Mouse (Mus musculus) lung, embryonic 14.5 days (tissue): Measurements from ENCODE around the gene Nfs1. TPM values are rescaled to one million over a fixed set of nuclear protein-coding genes. Genes with fewer than 3 reads are reported as not detected.
"Not testable (repeated sequence)": the region's sequence is repeated elsewhere in the genome, so short reads cannot be mapped to it uniquely, and the experiment has no call there.

Source experiments
- ATAC-seq: fragments of 200-750 bp; cut with Nextera tagmentation; 2 replicates; pipeline ENCODE4 v1.8.0; 2017; ENCODE audit warnings: mild to moderate bottlenecking, moderate TSS enrichment, moderate library complexity; ENCODE audit not compliant: insufficient read depth
- DNase-seq: peaks from one replicate; pipeline ENCODE4 v3.0.0-alpha.2; 2015
- H3K27ac ChIP-seq: fragments of 300-500 bp; sonication (generic); 2 replicates; pipeline ENCODE4 v1.5.1; 2014; ENCODE audit warnings: low read depth, mild to moderate bottlenecking, moderate library complexity
- H3K27me3 ChIP-seq: fragments of 300-500 bp; sonication (generic); 2 replicates; pipeline ENCODE4 v1.6.1; 2014; ENCODE audit warnings: low read length, control low read depth; ENCODE audit not compliant: insufficient read depth
- H3K36me3 ChIP-seq: fragments of 300-500 bp; sonication (generic); 2 replicates; pipeline ENCODE4 v1.6.1; 2014; ENCODE audit warnings: control low read depth; ENCODE audit not compliant: insufficient read depth
- H3K4me1 ChIP-seq: fragments of 300-500 bp; sonication (generic); 2 replicates; pipeline ENCODE4 v1.6.1; 2014; ENCODE audit warnings: antibody characterized with exemption, control low read depth; ENCODE audit not compliant: insufficient read depth
- H3K4me2 ChIP-seq: fragments of 300-500 bp; sonication (generic); 2 replicates; pipeline ENCODE4 v1.6.1; 2014; ENCODE audit warnings: mild to moderate bottlenecking
- H3K4me3 ChIP-seq: fragments of 300-500 bp; sonication (generic); 2 replicates; pipeline ENCODE4 v1.5.1; 2014; ENCODE audit warnings: low read depth, low read length
- H3K9ac ChIP-seq: fragments of 300-500 bp; sonication (generic); 2 replicates; pipeline ENCODE4 v1.6.1; 2014
- H3K9me3 ChIP-seq: fragments of 300-500 bp; sonication (generic); 2 replicates; pipeline ENCODE4 v1.6.1; 2016; ENCODE audit warnings: low read depth, low read length, control low read depth
- CTCF ChIP-seq: IDR thresholded peaks from 2 replicates; pipeline ENCODE4 v1.5.1; 2016; ENCODE audit warnings: antibody characterized with exemption, low read depth
- WGBS: fragments of 180-500 bp; shearing (Covaris S2); extraction: QIAGEN DNeasy Blood & Tissue Kit; methylation state at CpG from one replicate; pipeline ENCODE4 v1.1.7; 2014; 5-methylcytosine and 5-hydroxymethylcytosine counted together
- polyA plus RNA-seq: library from polyadenylated mRNA; unstranded; fragments of >200 nt; fragmentation: Nextera tagmentation; extraction: Ambion mirVana; gene quantifications from 2 replicates; pipeline ENCODE4 v1.2.1, GENCODE M21; 2014

Nfs1 gene
- polyA plus RNA-seq, 1 experiment from 2014 or later, result 40.9 TPM

GRCm38 (mm10) chr2:156143367-156143766 lies 619 bp downstream of the Nfs1 start:
- ATAC-seq (peak; percentile 10; the same call in 1 of the 2 replicates), DNase-seq (no peak)
- Histone ChIP-seq H3K4me3 (peak overlapping the region; percentile 83), H3K27ac (peak overlapping the region; percentile 94), H3K9me3 (no peaks in the 10 kb centered on the region), H3K4me2 (peak overlapping the region; percentile 80), H3K4me1 (no peaks in the 10 kb centered on the region), H3K27me3 (no peaks in the 10 kb centered on the region), H3K36me3 (peaks cover 37% of the 10 kb centered on the region), H3K9ac (peak overlapping the region; percentile 89)
- under 1% methylated on average over 16 of the region's 16 CpGs for WGBS
- TF ChIP-seq CTCF, result no peak

GRCm38 (mm10) chr2:156142820-156143219 lies 1.2 kb downstream of the Nfs1 start:
- ATAC-seq (no peak), DNase-seq (no peak)
- Histone ChIP-seq H3K27ac (no peak overlapping the region), H3K27me3 (no peaks in the 10 kb centered on the region), H3K36me3 (peaks cover 32% of the 10 kb centered on the region), H3K9me3 (no peaks in the 10 kb centered on the region), H3K4me3 (peak overlapping the region; percentile 83), H3K4me2 (peak overlapping the region; percentile 80), H3K4me1 (no peaks in the 10 kb centered on the region), H3K9ac (peak overlapping the region; percentile 89)
- TF ChIP-seq CTCF, result no peak
- WGBS, result 82% methylated on average over 2 of the region's 2 CpGs

GRCm38 (mm10) chr2:156135695-156136094 lies 8.3 kb downstream of the Nfs1 start:
- TF ChIP-seq CTCF, result peak; percentile 19; the same call in 1 of the 2 replicates
- H3K27ac ChIP-seq, result no peak overlapping the region
- no peaks in the 10 kb centered on the region for H3K9me3 ChIP-seq
- no peak for DNase-seq
- no peaks in the 10 kb centered on the region for H3K4me1 ChIP-seq
- H3K36me3 ChIP-seq, result peaks cover 26% of the 10 kb centered on the region; the same call in 1 of the 2 replicates
- H3K9ac ChIP-seq, result no peak overlapping the region
- no peak overlapping the region for H3K4me2 ChIP-seq
- WGBS, result 75% methylated on average over 6 of the region's 6 CpGs
- no peaks in the 10 kb centered on the region for H3K27me3 ChIP-seq
- no peak overlapping the region for H3K4me3 ChIP-seq
- no peak for ATAC-seq

GRCm38 (mm10) chr2:156134161-156134560 lies 9.8 kb downstream of the Nfs1 start:
- H3K36me3 ChIP-seq, result peaks cover 20% of the 10 kb centered on the region; the same call in 1 of the 2 replicates
- no peaks in the 10 kb centered on the region for H3K9me3 ChIP-seq
- no peaks in the 10 kb centered on the region for H3K27me3 ChIP-seq
- 87% methylated on average over 5 of the region's 5 CpGs for WGBS
- no peaks in the 10 kb centered on the region for H3K4me1 ChIP-seq
- no peak overlapping the region for H3K4me3 ChIP-seq
- no peak for DNase-seq
- no peak overlapping the region for H3K27ac ChIP-seq
- H3K9ac ChIP-seq, result no peak overlapping the region
- no peak for TF ChIP-seq CTCF
- ATAC-seq, result no peak
- no peak overlapping the region for H3K4me2 ChIP-seq

- Histone ChIP-seq H3K27ac (no peak within 1 kb of the TSS), H3K36me3 (peaks cover 40% of the 10 kb centered on the region; the same call in 1 of the 2 replicates), H3K4me2 (no peak within 1 kb of the TSS), H3K9ac (no peak within 1 kb of the TSS), H3K4me3 (no peak within 1 kb of the TSS), H3K9me3 (no peaks in the 10 kb centered on the region), H3K27me3 (no peaks in the 10 kb centered on the region), H3K4me1 (no peaks in the 10 kb centered on the region)
- DNase-seq (no peak), ATAC-seq (no peak)
- no peak for TF ChIP-seq CTCF
- 93% methylated on average over 5 of the region's 5 CpGs for WGBS
Measured at GRCm38 (mm10) chr2:156126992-156127391, 17.0 kb downstream of the Nfs1 start, which contains the start of gene Gm28036. Gene Gm28036, minus strand, starts transcription at chr2:156127092.

- Histone ChIP-seq H3K27me3 (no peaks in the 10 kb centered on the region), H3K4me3 (no peak overlapping the region), H3K4me1 (no peaks in the 10 kb centered on the region), H3K9ac (no peak overlapping the region), H3K4me2 (no peak overlapping the region), H3K36me3 (peaks cover 31% of the 10 kb centered on the region; the same call in 1 of the 2 replicates), H3K9me3 (no peaks in the 10 kb centered on the region), H3K27ac (no peak overlapping the region)
- DNase-seq (no peak), ATAC-seq (no peak)
- WGBS, result 87% methylated on average over 5 of the region's 5 CpGs
- TF ChIP-seq CTCF, result no peak
Measured at GRCm38 (mm10) chr2:156123731-156124130, 20.3 kb downstream of the Nfs1 start.

- no peak for DNase-seq
- H3K4me1 ChIP-seq, result no peaks in the 10 kb centered on the region
- ATAC-seq, result no peak
- H3K9ac ChIP-seq, result no peak overlapping the region
- H3K4me2 ChIP-seq, result no peak overlapping the region
- H3K27me3 ChIP-seq, result no peaks in the 10 kb centered on the region
- no peak overlapping the region for H3K27ac ChIP-seq
- no peak overlapping the region for H3K4me3 ChIP-seq
- H3K9me3 ChIP-seq, result no peaks in the 10 kb centered on the region
- peaks cover 8% of the 10 kb centered on the region; the same call in 1 of the 2 replicates for H3K36me3 ChIP-seq
- no peak for TF ChIP-seq CTCF
Measured at GRCm38 (mm10) chr2:156119566-156119965, 24.4 kb downstream of the Nfs1 start.

GRCm38 (mm10) chr2:156112080-156112423 lies 31.9 kb downstream of the Nfs1 start:
- H3K27me3 ChIP-seq, H3K36me3 ChIP-seq, H3K9me3 ChIP-seq, DNase-seq, H3K4me1 ChIP-seq: not testable (repeated sequence)
- peak; percentile 12; the same call in 1 of the 2 replicates for ATAC-seq
- Histone ChIP-seq H3K27ac (peak overlapping the region; percentile 94), H3K4me3 (peak overlapping the region; percentile 95), H3K9ac (peak overlapping the region; percentile 98; the same call in 1 of the 2 replicates), H3K4me2 (peak overlapping the region; percentile 81)
- WGBS, result 20% methylated on average over 5 of the region's 5 CpGs
